Mouse (Mus musculus) embryonic stem cell, embryonic (primary cell): Measurements from ENCODE around the gene Kif16b.

Experiments
- CTCF ChIA-PET, 4 experiments: fragments of 300-600 bp in 2 of 4; fragments of 350-600 bp in 2 of 4; sonication (Branson Sonifier 250); formaldehyde crosslinking; loops; one replicate each; lab custom pipeline; 2022; ENCODE audit warnings: inconsistent platforms in 2 of 4; lab: Charles Lee
- POLR2A ChIA-PET, 4 experiments: fragments of 300-600 bp in 2 of 4; fragments of 350-600 bp in 2 of 4; sonication (Branson Sonifier 250); formaldehyde crosslinking; loops; one replicate each; lab custom pipeline; 2022; ENCODE audit warnings: antibody characterized with exemption in 4 of 4, inconsistent platforms in 1 of 4; lab: Charles Lee

The Kif16b gene

GRCm38 (mm10) chr2:142625101-142625500 lies 276.2 kb downstream of the Kif16b start:
- ChIA-PET POLR2A (interaction anchor here in 1 of 4 experiments (0.6 kb wide), 1 partner anchor 15 kb away, joined by 3 read pairs; no protein-coding TSS in a partner anchor), CTCF (no interaction called here)

- POLR2A ChIA-PET = interaction anchor here in 1 of 4 experiments (0.6 to 0.7 kb wide), 2 partner anchors 14 to 64 kb away, joined by 3 read pairs; no protein-coding TSS in a partner anchor
- CTCF ChIA-PET = no interaction called here
Measured at GRCm38 (mm10) chr2:142624254-142624653, 277.1 kb downstream of the Kif16b start.

- ChIA-PET POLR2A (interaction anchor here in 1 of 4 experiments (1.5 kb wide), 1 partner anchor 11 kb away, joined by 4 read pairs; no protein-coding TSS in a partner anchor), CTCF (no interaction called here)
Measured at GRCm38 (mm10) chr2:142621152-142621551, 280.2 kb downstream of the Kif16b start.

- ChIA-PET POLR2A (interaction anchor here in 1 of 4 experiments (1.5 kb wide), 1 partner anchor 10 kb away, joined by 4 read pairs; no protein-coding TSS in a partner anchor), CTCF (no interaction called here)
Measured at GRCm38 (mm10) chr2:142619926-142620325, 281.4 kb downstream of the Kif16b start.

- POLR2A ChIA-PET = no interaction called here
Measured at GRCm38 (mm10) chr2:142614535-142614934, 286.8 kb downstream of the Kif16b start.

GRCm38 (mm10) chr2:142612359-142612953 lies 288.9 kb downstream of the Kif16b start:
- ChIA-PET CTCF (no interaction called here), POLR2A (interaction anchor here in 1 of 4 experiments (0.6 kb wide), 1 partner anchor 1653 kb away, joined by 3 read pairs; no protein-coding TSS in a partner anchor)

More at GRCm38 (mm10) chr2:142614535-142614934, 286.8 kb downstream of the Kif16b start:
- CTCF ChIA-PET = interaction anchor here in 1 of 4 experiments (0.9 kb wide), 1 partner anchor 10 kb away, joined by 3 read pairs; no protein-coding TSS in a partner anchor

GRCm38 (mm10) chr2:142611113-142611512 lies 290.2 kb downstream of the Kif16b start:
- ChIA-PET POLR2A (interaction anchor here in 1 of 4 experiments (0.7 to 1.5 kb wide), 2 partner anchors 10 to 124 kb away, joined by 3 to 4 read pairs; no protein-coding TSS in a partner anchor), CTCF (no interaction called here)

- CTCF ChIA-PET = no interaction called here
- POLR2A ChIA-PET = interaction anchor here in 2 of 4 experiments (0.7 to 1.5 kb wide), 3 partner anchors 10 to 383 kb away, joined by 3 to 5 read pairs (median 4); no protein-coding TSS in a partner anchor
Measured at GRCm38 (mm10) chr2:142610206-142610605, 291.1 kb downstream of the Kif16b start.

GRCm38 (mm10) chr2:142608778-142609177 lies 292.6 kb downstream of the Kif16b start:
- POLR2A ChIA-PET = interaction anchor here in 1 of 4 experiments (0.6 kb wide), 1 partner anchor 370 kb away, joined by 3 read pairs; no protein-coding TSS in a partner anchor
- CTCF ChIA-PET = no interaction called here

GRCm38 (mm10) chr2:142604762-142605161 lies 296.6 kb downstream of the Kif16b start:
- CTCF ChIA-PET = interaction anchor here (0.5 to 1.5 kb wide), 11 partner anchors 9 to 1208 kb away, joined by 3 to 7 read pairs (median 3); no protein-coding TSS in a partner anchor
- POLR2A ChIA-PET = no interaction called here

GRCm38 (mm10) chr2:142603210-142603609 lies 298.1 kb downstream of the Kif16b start:
- ChIA-PET POLR2A (interaction anchor here in 1 of 4 experiments (1.4 kb wide), 1 partner anchor 15 kb away, joined by 3 read pairs; no protein-coding TSS in a partner anchor), CTCF (interaction anchor here in 2 of 4 experiments (0.6 to 1.5 kb wide), 2 partner anchors 210 to 379 kb away, joined by 3 to 5 read pairs; no protein-coding TSS in a partner anchor)

- CTCF ChIA-PET = no interaction called here
- POLR2A ChIA-PET = interaction anchor here in 2 of 4 experiments (0.6 kb wide), 2 partner anchors 24 to 464 kb away, joined by 4 to 5 read pairs; no protein-coding TSS in a partner anchor
Measured at GRCm38 (mm10) chr2:142599235-142599634, 302.1 kb downstream of the Kif16b start.

- ChIA-PET POLR2A (interaction anchor here in 1 of 4 experiments (0.6 kb wide), 1 partner anchor 114 kb away, joined by 3 read pairs; no protein-coding TSS in a partner anchor), CTCF (interaction anchor here in 1 of 4 experiments (1.0 kb wide), 1 partner anchor 9 kb away, joined by 3 read pairs; no protein-coding TSS in a partner anchor)
Measured at GRCm38 (mm10) chr2:142596176-142597170, 304.9 kb downstream of the Kif16b start.

GRCm38 (mm10) chr2:142590938-142591337 lies 310.4 kb downstream of the Kif16b start:
- ChIA-PET POLR2A (interaction anchor here in 1 of 4 experiments (0.9 kb wide), 1 partner anchor 9 kb away, joined by 4 read pairs; no protein-coding TSS in a partner anchor), CTCF (no interaction called here)

- ChIA-PET CTCF (no interaction called here), POLR2A (interaction anchor here in 1 of 4 experiments (0.9 kb wide), 1 partner anchor 10 kb away, joined by 4 read pairs; no protein-coding TSS in a partner anchor)
Measured at GRCm38 (mm10) chr2:142590284-142590724, 311.0 kb downstream of the Kif16b start.

- CTCF ChIA-PET = no interaction called here
- POLR2A ChIA-PET = interaction anchor here in 1 of 4 experiments (0.9 kb wide), 1 partner anchor 11 kb away, joined by 4 read pairs; no protein-coding TSS in a partner anchor
Measured at GRCm38 (mm10) chr2:142589403-142590283, 311.7 kb downstream of the Kif16b start.

- CTCF ChIA-PET = no interaction called here
Measured at GRCm38 (mm10) chr2:142585845-142586244, 315.5 kb downstream of the Kif16b start.

More at GRCm38 (mm10) chr2:142585845-142586244, 315.5 kb downstream of the Kif16b start:
- POLR2A ChIA-PET = no interaction called here
